Mouse (Mus musculus): ENCODE data around the gene Ascc1.

Gene Ascc1

GRCm38 (mm10) chr10:60002673-60003212 lies at the start of gene Ascc1, which contains the start of gene Anapc16:
Gene Ascc1, plus strand, starts transcription at chr10:60002805.
Gene Anapc16, minus strand, starts transcription at chr10:60003135.
- DNase-seq (ENCODE audit: low spot score in 2 of 2), result peak; percentile 96 to 97

DNA sequence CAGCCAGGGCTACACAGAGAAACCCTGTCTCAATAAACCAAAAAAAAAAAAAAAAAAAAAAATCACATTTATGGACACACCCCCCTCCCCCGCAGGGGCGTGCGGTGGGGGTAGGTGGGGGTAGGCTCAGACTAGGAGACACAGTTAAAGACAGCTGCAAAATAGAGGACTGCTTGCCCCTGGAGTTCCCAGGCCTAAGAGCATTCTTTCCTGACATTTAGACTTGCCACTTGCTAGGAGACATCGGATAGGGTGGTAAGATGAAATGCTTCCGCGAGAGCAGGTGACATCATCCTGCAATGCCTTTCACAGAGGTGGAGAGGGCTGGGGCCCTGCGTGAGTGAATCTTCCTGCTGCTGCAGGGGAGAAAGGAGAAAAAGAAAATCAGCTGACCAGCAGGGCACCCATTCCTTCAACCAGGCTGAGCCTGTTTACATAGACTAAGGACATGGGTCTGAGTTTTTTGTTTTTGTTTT lies 49.0 kb upstream of the Ascc1 start:
- no peak for DNase-seq (ENCODE audit: low spot score in 2 of 2)

DNA sequence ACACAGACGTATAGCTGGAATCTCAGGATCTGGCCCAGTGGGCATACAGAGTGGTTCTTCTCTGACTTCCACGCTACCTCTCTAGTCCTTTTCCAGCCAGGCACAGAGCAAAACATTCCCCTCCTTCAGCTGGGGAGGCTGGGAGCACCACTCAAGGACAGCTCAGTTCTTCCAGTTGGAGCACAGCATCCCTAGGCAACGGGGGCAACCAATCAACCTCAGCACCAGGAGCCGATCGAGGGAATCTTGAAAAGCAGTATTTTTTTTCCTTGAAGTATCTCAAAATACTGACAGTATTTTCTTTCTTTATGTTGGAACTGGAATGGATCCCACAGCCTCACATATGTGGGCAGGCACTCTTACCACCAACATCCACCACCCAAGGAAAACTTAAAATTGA lies 45.9 kb upstream of the Ascc1 start:
- DNase-seq (ENCODE audit: low spot score in 2 of 2), result no peak

DNA sequence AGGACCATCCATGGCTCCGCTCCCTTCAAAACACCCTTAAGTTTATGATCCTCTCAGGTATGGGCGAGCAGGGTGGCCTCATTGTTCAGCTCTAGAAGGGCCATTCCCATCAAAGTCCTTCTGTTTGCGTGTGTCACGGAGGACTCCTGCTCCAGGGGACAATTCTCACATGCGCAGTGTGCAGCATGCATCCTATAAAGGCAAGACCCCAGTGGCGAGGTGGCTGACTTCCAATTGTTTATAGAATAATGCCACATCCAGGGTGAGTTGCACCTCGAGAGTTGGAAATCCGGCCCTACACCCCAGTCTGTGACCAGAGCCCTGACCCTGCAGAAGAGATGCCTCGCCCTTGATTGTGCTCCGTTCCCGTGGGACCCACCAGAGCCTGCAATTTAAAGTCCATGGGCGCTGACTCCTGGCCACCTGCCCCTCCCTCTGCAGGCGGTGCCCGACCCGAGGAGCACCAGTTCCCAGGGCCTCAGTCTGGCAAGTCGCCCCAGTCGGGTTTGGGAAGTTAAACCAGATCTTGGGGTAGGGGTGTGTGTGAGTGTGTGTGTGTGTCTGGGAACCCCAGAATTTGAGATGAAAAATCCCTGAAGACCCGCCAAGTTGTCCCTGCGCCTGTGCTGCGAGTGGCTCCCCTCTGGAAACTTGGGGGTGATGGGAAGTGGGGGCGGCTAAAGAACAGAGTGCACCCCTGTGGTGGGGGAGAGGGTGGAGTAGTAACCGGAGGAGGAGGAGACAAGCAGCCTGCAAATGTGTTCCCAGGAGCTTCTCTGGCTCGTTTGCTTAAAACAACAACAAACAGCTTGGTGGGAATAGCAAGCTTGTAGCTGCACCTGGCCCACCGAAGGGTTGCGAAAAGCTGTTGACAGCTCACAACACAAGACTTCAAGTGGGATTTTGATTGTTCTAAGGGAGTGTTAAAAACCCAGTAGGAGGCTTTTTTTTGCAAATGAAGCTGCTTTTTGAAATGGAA lies 45.1 kb upstream of the Ascc1 start:
- DNase-seq (ENCODE audit: low spot score in 2 of 2), result no peak

DNA sequence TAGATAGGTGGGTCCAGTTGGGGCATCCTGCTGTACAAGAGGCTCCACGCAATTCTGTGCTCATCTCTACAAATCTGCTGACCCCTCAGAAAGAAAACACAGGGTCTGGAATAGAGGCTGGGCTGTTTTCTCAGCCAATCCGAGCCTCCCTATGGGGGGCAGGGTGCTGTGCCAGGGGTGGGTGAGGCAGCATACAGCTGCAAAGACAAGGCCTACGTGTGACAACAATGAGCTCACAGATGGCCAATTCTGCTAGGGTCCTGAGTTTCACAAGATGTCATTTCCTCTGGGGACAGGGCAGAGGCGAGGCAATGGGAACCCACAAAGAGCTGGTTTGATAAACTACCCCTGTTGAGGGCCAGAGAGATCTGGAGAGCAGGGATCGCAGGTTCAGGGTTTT lies 44.1 kb upstream of the Ascc1 start:
- DNase-seq (ENCODE audit: low spot score in 2 of 2), result no peak

DNA sequence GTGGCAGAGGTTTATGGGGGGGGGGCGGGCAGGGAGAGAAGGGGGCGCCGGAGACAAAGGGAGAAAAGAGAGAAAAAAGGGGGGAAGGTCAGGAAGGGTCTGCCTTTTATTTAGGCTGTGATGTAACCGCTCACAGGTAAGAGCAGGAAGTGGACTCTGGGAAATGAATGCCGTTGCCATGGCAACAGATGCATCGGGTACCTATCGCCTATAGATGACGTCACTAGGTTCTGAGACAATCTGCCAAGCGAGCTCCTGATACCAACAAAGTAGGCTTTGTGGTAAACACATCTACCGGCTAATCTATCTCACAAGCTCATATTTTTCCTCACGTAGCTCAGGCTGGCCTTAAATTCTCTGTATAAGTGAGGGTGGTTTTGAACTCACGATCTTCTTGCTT lies 43.1 kb upstream of the Ascc1 start:
- no peak for DNase-seq (ENCODE audit: low spot score in 2 of 2)

DNA sequence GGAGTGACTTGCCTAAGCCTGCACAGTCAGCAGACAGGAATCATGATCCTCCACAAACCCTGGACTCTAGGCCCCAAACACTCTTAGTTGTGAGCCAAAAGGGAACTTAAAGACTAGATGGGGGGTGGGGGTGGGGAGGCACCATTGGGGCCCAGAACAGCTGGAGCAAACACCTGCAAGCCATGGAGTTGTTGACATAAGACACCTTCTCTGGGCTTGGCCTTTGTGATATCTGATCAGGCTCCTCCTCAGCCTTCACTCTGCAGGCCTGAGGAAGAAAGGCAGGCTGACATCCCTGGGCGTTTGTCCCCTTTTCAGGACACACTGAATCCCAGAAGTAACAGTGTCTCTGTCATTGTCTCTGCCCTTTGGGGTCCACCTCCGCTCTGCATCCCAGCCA lies 39.0 kb upstream of the Ascc1 start:
- DNase-seq (ENCODE audit: low spot score in 2 of 2), result no peak

DNA sequence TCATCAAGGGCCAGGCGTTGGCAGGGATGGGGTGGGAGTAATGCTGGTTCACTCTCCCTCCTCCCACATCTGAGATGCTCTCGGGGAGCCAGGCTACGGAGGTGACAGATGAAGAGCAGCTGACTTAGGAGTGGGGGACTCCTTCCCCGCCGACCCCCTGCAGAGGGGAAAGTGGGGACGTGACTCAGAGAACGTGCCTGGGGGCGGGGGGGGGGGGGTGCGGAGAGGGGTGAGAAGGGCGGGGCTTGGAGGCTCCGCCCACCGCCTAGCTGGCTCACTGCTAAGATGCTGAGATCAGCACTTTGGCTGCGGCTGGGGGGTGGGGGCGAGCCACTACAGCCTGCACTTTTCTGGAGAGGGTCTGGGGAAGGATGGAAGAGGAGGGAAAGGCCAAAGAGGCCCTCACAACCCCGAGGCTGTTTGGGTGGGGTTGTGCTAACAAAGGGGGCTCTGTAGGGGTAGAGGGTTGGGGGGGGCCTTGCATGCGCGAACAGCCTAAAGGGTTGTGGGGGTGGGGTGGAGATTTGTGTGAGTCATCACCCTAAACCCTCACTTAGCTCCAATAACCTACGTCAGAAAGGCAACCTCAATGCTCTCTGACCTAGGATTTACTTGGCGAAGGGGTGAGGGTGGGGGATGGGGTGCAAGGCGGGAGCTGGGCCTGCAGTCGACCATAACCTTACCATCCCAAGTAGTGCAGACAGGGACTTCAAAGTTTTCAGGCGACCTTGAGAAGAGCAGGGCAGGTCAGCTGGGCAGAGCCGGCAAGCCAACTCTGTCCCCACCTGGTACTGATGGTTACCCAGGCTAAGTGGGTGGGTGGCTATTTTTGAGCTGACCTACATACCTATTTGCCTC lies 37.9 kb upstream of the Ascc1 start:
- DNase-seq (ENCODE audit: low spot score in 2 of 2), result no peak

GRCm38 (mm10) chr10:59965362-59965695 lies 37.3 kb upstream of the Ascc1 start:
- no peak for DNase-seq (ENCODE audit: low spot score in 2 of 2)

DNA sequence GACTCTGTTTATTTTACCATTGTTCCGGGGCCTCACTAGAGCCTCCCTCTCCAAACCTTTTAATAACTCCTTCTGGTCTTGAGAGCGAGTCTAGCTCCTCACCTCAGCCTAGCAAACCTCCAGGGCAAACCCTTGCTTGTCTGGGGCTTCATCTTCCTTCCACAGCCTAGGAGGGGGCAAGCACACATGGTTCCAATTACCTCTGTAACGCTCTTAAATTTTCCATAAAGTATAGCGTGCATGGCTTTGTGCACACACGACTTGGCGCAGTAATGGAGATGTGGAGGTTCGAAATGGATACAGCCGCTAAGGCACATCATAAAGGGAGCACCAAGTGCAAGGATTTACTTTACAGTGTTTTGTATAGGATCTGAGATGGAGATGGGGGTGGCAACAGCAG lies 36.8 kb upstream of the Ascc1 start:
- no peak for DNase-seq (ENCODE audit: low spot score in 2 of 2)

DNA sequence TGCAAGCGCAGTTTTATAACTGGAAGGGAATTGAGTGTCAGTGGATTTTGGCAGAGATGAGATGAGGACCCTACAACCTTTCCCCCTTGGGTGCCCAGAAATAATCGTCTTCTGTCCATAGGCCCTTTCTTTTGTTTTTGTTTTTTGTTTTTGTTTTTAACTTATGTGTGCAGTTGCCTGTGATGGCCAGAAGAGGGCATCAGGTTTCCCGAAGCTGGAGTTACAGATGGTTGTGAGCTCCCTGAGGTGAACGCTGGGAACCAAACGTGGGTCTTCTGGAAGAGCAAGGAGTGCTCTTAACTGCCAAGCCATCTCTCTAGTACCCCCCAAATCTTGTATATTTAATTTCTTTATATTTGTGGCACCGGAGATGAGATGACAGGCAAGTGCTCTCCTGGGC lies 35.9 kb upstream of the Ascc1 start:
- DNase-seq (ENCODE audit: low spot score in 2 of 2), result no peak

DNA sequence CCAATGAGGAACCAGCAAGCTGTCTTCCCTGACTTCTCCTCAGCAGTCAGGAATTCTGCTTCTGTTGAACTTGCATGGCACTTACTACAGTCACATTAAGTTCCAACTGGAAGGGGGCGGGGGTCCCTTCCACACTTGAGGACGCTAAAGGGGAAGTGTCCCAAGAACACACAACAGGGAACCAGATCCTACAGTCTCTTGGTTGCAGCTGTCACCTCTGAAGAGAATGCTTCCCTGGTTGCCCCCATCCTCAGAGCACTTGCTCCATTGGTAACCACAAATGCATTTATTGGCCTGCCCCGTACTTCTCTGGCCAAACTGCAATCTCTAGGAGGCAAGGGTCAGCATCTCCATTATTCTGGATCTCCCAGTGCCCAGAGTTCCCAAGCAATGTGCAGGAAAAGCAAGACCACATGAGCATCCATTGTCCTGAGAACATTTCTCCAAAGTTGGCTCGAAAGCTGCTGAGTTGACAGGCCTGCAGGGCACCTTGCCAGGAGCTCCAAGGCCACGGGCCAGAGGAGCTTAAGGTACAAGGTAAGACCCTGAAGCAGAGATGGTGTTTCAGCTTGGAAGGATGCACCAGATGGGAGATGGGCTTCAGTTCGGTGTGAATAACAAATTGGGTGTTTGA lies 35.2 kb upstream of the Ascc1 start:
- no peak for DNase-seq (ENCODE audit: low spot score in 2 of 2)

DNA sequence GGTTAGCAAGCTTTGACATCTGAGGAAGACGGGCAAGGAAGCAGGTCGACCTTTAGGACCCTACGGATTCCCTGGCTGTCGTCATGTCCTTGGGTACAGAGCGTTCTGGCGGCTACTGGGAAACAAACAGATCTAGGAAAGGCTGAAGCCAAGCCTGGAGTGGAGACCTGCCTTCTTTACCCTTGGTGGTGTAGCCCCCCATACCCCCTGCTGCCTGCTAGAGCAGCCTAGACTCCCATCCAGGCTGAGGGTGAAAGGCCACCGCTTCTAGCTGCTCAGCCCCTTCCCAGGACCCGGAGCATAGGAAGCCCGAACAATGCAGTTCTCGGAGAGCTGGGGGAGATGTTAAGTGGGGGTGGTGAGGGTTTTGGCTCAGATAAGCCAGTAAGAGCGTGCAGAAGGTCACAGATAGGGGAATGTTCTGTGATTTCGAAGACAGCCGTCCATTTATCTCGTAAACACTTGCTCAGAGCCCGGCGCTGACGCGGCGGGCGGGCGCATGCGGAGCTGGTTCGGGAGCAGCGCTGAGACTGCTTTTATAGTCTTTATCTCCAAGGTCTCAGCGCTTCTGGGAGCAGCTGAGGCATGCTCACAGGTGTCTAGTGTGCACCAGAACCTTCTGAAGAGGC lies 32.7 kb upstream of the Ascc1 start:
- DNase-seq (ENCODE audit: low spot score in 2 of 2), result no peak

- DNase-seq (ENCODE audit: low spot score in 2 of 2), result no peak
Measured at GRCm38 (mm10) chr10:59970450-59971062, 32.0 kb upstream of the Ascc1 start.

DNA sequence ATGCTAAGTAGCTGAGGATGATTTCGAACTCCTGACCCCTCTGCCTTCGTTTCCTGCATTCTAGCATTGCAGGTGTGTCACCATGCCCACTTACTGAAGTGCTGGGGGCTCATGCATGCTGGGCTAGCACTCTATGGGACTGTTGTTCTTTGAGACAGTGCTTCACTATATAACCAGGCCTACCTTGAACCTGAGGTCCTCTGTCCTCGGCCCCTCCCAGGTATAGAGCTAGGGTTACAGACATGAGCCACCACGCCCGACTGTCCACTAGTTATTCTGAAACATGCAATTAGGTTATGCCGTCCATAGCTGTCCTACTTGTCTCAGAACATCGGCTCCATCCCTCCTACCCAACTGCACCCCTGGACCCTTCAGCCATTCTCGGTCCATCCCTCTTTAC lies 30.8 kb upstream of the Ascc1 start:
- DNase-seq (ENCODE audit: low spot score in 2 of 2), result no peak

DNA sequence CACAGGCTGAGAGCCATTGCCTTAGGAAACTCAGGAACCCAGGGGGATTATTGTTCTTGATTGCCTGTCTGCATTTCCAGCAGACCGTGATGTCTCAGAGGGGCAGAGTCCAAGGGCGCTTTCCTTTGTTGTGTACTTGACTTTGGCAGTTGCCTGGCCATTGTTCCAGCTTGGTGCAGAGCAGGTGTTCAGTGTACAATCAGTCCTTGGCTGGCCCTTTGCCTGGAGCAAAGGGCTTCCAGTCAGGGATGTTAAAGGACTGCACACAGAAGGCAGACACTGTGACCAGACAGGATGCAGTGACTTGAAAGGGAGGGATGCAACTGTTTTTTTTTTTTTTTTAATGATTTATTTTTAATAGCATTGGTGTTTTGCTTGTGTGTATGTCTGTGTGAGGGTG lies 30.1 kb upstream of the Ascc1 start:
- DNase-seq (ENCODE audit: low spot score in 2 of 2), result no peak

DNA sequence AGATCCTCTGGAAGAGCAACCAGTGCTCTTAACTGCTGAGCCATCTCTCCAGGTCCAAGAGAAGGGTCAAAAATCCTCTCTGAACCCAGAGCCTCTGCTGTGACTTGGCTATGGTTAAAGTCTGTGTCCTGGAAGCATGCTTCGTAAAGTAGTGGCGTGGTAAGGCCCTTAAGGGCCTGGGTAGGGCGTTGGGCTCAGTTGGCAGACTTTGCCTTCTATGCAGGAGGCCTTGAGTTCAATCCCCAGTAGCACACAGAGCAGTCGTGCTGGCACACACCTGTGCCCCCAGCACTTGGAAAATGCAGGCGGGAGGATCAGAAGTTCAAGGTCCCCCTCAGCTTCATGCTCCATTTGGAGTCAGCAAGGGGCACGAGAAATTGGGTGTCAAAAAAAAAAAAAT lies 29.6 kb upstream of the Ascc1 start:
- DNase-seq (ENCODE audit: low spot score in 2 of 2), result no peak

GRCm38 (mm10) chr10:59973400-59973799 lies 29.2 kb upstream of the Ascc1 start:
- DNase-seq (ENCODE audit: low spot score in 2 of 2), result no peak

DNA sequence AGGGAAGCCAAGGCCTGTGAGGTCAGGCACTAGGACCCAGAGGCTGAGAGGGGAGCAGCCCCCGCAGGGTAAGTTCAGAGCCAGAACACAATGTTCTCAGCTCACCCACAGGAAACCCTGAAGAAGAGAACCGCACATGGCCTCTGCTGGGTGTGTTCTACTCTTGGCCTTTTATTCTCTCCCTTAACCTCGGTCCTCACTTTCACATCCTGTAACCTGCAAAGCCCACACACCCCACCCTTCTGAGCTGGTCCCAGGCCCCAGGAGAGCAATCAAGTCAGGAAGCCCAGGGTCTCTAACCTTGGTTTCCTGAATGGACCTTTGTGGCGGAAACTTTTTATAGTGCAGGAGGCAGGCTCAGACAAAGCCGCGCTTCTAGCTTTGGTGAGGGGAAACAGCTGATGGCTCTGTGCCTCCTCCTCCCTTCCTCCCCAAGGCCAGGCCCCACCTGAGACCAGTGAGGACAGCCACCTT lies 28.4 kb upstream of the Ascc1 start:
- DNase-seq (ENCODE audit: low spot score in 2 of 2), result peak; percentile 78

- DNase-seq (ENCODE audit: low spot score in 2 of 2), result no peak
Measured at GRCm38 (mm10) chr10:59974786-59975185, 27.8 kb upstream of the Ascc1 start.

DNA sequence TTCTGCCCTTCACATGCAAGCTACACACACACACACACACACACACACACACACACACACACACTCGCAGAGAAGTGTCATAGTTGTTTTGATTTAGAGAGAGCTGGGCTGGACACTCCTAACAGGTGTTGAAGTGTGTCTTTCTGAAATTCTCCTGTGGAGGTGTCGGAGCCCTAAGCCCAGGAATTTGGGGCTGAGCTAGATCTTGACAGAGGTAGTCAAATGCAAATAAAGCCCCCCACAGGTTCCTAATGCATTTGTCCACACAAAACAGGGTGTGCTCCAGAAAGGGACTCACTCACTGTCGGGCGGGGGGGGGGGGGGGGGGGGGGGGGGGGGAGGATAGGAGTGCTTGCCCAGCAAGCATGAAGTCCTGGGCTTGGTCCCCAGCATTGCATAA lies 25.5 kb upstream of the Ascc1 start:
- no peak for DNase-seq (ENCODE audit: low spot score in 2 of 2)

Data from natural killer cell, adult 2 months (primary cell).